Mouse (Mus musculus): ENCODE measurements at regions not wholly inside any gene's neighbourhood (a gene's known extent, or its start where the extent isn't known, plus 50 kb on each side); places are given as distances from the start of the nearest gene placed in this dataset.

DNA sequence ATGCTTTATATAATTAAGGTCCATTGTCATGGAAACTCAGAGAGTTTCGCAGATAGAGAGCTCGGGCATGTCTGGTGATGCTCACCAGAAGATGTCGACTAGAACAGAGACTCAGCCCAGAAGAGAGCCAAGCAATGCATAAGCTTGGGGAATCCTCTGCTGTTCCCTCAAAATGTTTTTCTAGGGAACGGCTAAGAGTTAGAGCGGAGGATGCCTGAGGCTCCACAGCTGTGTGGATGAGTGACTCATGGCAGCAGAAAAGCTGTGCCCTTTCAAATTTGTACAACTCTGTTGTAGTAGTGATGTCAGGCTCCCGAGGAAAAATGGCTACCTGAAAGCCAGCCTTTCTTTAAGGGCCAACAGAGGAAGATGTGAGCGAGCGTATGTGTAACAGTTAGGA, 586.2 kb upstream of the Fam19a5 start:
- H3K4me2 ChIP-seq (ENCODE audit: low read depth, low read length) = no peak overlapping the region
- DNase-seq (ENCODE audit: low spot score) (no peak), ATAC-seq (ENCODE audit: insufficient read depth, low read depth) (no peak)
- H3K4me3 ChIP-seq (ENCODE audit: low read depth, low read length) = no peak overlapping the region
- no peaks in the 10 kb centered on the region for H3K27me3 ChIP-seq (ENCODE audit: control insufficient read depth, insufficient read depth, low read length)
- no peak overlapping the region for H3K9ac ChIP-seq (replicated peaks; ENCODE audit: low read depth, low read length)
- 73% methylated on average over 8 of the region's 8 CpGs for WGBS
- TF ChIP-seq CTCF (IDR thresholded peaks at IDR 0.05; ENCODE audit: low read depth) (no peak), EP300 (IDR thresholded peaks at IDR 0.05; ENCODE audit: low read depth) (no peak)
- no peak overlapping the region for H3K27ac ChIP-seq (ENCODE audit: low read depth)
- H3K36me3 ChIP-seq (replicated peaks; ENCODE audit: control insufficient read depth, insufficient read depth, low read length) = no peaks in the 10 kb centered on the region
- 0 out of 2 replicates have a peak, but pooled peaks cover 2% of the 10 kb centered on the region for H3K9me3 ChIP-seq (replicated peaks; ENCODE audit: control insufficient read depth, low read length)
- no peaks in the 10 kb centered on the region for H3K4me1 ChIP-seq (ENCODE audit: control insufficient read depth, insufficient read depth)

DNA sequence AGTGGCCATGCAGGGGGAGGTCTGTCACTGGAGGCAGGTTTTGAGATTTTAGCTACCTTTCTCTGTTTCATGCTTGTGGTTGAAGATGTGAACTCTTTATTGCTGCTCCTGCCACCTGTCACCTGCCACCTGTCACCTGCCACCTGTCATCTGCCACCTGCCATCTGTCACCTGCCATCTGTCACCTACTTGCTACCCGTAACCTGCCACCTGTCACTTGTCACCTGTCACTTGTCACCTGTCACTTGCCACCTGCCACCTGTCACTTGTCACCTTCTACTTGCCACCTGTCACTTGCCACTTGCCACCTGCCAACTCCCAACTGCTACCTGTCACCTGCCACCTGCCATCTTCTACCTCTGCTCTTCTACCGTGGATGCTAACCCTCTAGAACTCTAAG, 581.2 kb upstream of the Fam19a5 start:
- ATAC-seq (ENCODE audit: insufficient read depth, low read depth) = no peak
- Histone ChIP-seq H3K4me1 (ENCODE audit: control insufficient read depth, insufficient read depth) (no peaks in the 10 kb centered on the region), H3K9ac (replicated peaks; ENCODE audit: low read depth, low read length) (no peak overlapping the region), H3K36me3 (replicated peaks; ENCODE audit: control insufficient read depth, insufficient read depth, low read length) (no peaks in the 10 kb centered on the region), H3K27ac (ENCODE audit: low read depth) (no peak overlapping the region), H3K4me2 (ENCODE audit: low read depth, low read length) (no peak overlapping the region), H3K27me3 (ENCODE audit: control insufficient read depth, insufficient read depth, low read length) (no peaks in the 10 kb centered on the region), H3K9me3 (replicated peaks; ENCODE audit: control insufficient read depth, low read length) (0 out of 2 replicates have a peak, but pooled peaks cover 3% of the 10 kb centered on the region), H3K4me3 (ENCODE audit: low read depth, low read length) (no peak overlapping the region)
- 53% methylated on average over 2 of the region's 2 CpGs for WGBS
- DNase-seq (ENCODE audit: low spot score) = no peak
- no peak for TF ChIP-seq CTCF (IDR thresholded peaks at IDR 0.05; ENCODE audit: low read depth)

- ATAC-seq (ENCODE audit: insufficient read depth, low read depth) = no peak
- WGBS = 63% methylated on average over 3 of the region's 3 CpGs
These were observed 580.6 kb upstream of the Fam19a5 start for GRCm38 (mm10) chr15:86963486-86963885.

GRCm38 (mm10) chr15:86971436-86971835, 572.7 kb upstream of the Fam19a5 start:
- 39% methylated on average over 2 of the region's 2 CpGs for WGBS
- no peak overlapping the region for H3K27ac ChIP-seq (ENCODE audit: low read depth)
- no peak for TF ChIP-seq CTCF (IDR thresholded peaks at IDR 0.05; ENCODE audit: low read depth)
- TF ChIP-seq EP300 (IDR thresholded peaks at IDR 0.05; ENCODE audit: low read depth) = no peak
- no peaks in the 10 kb centered on the region; the same call in 1 of the 2 replicates for H3K9me3 ChIP-seq (replicated peaks; ENCODE audit: control insufficient read depth, low read length)
- H3K4me1 ChIP-seq (ENCODE audit: control insufficient read depth, insufficient read depth) = no peaks in the 10 kb centered on the region
- no peaks in the 10 kb centered on the region for H3K27me3 ChIP-seq (ENCODE audit: control insufficient read depth, insufficient read depth, low read length)
- no peaks in the 10 kb centered on the region for H3K36me3 ChIP-seq (replicated peaks; ENCODE audit: control insufficient read depth, insufficient read depth, low read length)
- no peak for DNase-seq (ENCODE audit: low spot score)
- no peak overlapping the region for H3K9ac ChIP-seq (replicated peaks; ENCODE audit: low read depth, low read length)
- H3K4me3 ChIP-seq (ENCODE audit: low read depth, low read length) = no peak overlapping the region
- no peak for ATAC-seq (ENCODE audit: insufficient read depth, low read depth)
- H3K4me2 ChIP-seq (ENCODE audit: low read depth, low read length) = no peak overlapping the region

More at GRCm38 (mm10) chr15:86963486-86963885, 580.6 kb upstream of the Fam19a5 start:
- no peak overlapping the region for H3K4me3 ChIP-seq (ENCODE audit: low read depth, low read length)
- H3K4me1 ChIP-seq (ENCODE audit: control insufficient read depth, insufficient read depth) = no peaks in the 10 kb centered on the region
- 0 out of 2 replicates have a peak, but pooled peaks cover 3% of the 10 kb centered on the region for H3K9me3 ChIP-seq (replicated peaks; ENCODE audit: control insufficient read depth, low read length)
- DNase-seq (ENCODE audit: low spot score) = no peak
- no peak for TF ChIP-seq EP300 (IDR thresholded peaks at IDR 0.05; ENCODE audit: low read depth)
- no peak for TF ChIP-seq CTCF (IDR thresholded peaks at IDR 0.05; ENCODE audit: low read depth)
- no peak overlapping the region for H3K9ac ChIP-seq (replicated peaks; ENCODE audit: low read depth, low read length)
- H3K27ac ChIP-seq (ENCODE audit: low read depth) = no peak overlapping the region
- H3K4me2 ChIP-seq (ENCODE audit: low read depth, low read length) = no peak overlapping the region
- no peaks in the 10 kb centered on the region for H3K36me3 ChIP-seq (replicated peaks; ENCODE audit: control insufficient read depth, insufficient read depth, low read length)
- H3K27me3 ChIP-seq (ENCODE audit: control insufficient read depth, insufficient read depth, low read length) = no peaks in the 10 kb centered on the region

DNA sequence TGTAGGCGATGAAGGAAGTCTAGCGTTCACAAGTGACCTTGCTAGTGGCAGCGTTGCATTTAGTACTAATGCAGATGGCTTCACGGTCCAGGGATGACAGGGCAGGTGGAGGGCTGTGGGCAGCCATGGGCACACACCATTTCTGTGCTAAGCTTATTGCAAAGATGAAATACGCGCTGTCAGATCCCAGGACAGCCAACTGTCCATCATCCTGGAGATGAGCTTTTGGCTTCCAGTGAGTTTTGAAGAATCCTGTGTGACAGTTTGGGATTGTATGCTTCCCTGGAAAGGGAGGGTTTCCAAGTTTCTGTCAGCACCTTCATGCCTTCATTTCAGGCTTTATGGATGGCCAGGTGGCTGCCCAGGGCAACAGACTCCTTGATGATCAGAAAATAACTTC, 547.9 kb upstream of the Fam19a5 start:
- ATAC-seq (ENCODE audit: insufficient read depth, low read depth) (no peak), DNase-seq (ENCODE audit: low spot score) (no peak)
- Histone ChIP-seq H3K27me3 (ENCODE audit: control insufficient read depth, insufficient read depth, low read length) (no peaks in the 10 kb centered on the region), H3K27ac (ENCODE audit: low read depth) (no peak overlapping the region), H3K4me1 (ENCODE audit: control insufficient read depth, insufficient read depth) (no peaks in the 10 kb centered on the region), H3K9me3 (replicated peaks; ENCODE audit: control insufficient read depth, low read length) (0 out of 2 replicates have a peak, but pooled peaks cover 7% of the 10 kb centered on the region), H3K4me2 (ENCODE audit: low read depth, low read length) (no peak overlapping the region), H3K4me3 (ENCODE audit: low read depth, low read length) (no peak overlapping the region), H3K9ac (replicated peaks; ENCODE audit: low read depth, low read length) (no peak overlapping the region), H3K36me3 (replicated peaks; ENCODE audit: control insufficient read depth, insufficient read depth, low read length) (no peaks in the 10 kb centered on the region)
- 82% methylated on average over 6 of the region's 6 CpGs for WGBS
- TF ChIP-seq CTCF (IDR thresholded peaks at IDR 0.05; ENCODE audit: low read depth) (no peak), EP300 (IDR thresholded peaks at IDR 0.05; ENCODE audit: low read depth) (no peak)

GRCm38 (mm10) chr15:87018978-87019377, 525.1 kb upstream of the Fam19a5 start:
- no peak for DNase-seq (ENCODE audit: low spot score)
- no peak overlapping the region for H3K4me3 ChIP-seq (ENCODE audit: low read depth, low read length)
- ATAC-seq (ENCODE audit: insufficient read depth, low read depth) = no peak
- H3K4me2 ChIP-seq (ENCODE audit: low read depth, low read length) = no peak overlapping the region
- TF ChIP-seq EP300 (IDR thresholded peaks at IDR 0.05; ENCODE audit: low read depth) (no peak), CTCF (IDR thresholded peaks at IDR 0.05; ENCODE audit: low read depth) (no peak)
- no peak overlapping the region for H3K9ac ChIP-seq (replicated peaks; ENCODE audit: low read depth, low read length)
- H3K36me3 ChIP-seq (replicated peaks; ENCODE audit: control insufficient read depth, insufficient read depth, low read length) = no peaks in the 10 kb centered on the region
- no peak overlapping the region for H3K27ac ChIP-seq (ENCODE audit: low read depth)
- WGBS = 34% methylated on average over 8 of the region's 8 CpGs
- no peaks in the 10 kb centered on the region for H3K27me3 ChIP-seq (ENCODE audit: control insufficient read depth, insufficient read depth, low read length)
- H3K9me3 ChIP-seq (replicated peaks; ENCODE audit: control insufficient read depth, low read length) = no peaks in the 10 kb centered on the region
- no peaks in the 10 kb centered on the region for H3K4me1 ChIP-seq (ENCODE audit: control insufficient read depth, insufficient read depth)

All from heart, postnatal 0 days (tissue).